Mouse (Mus musculus) spleen, adult 12 weeks (tissue): Measurements from ENCODE around the gene Dhdh.

Experiments
- DNase-seq: peaks from one replicate; pipeline ENCODE4 v3.0.0; 2022; ENCODE audit warnings: low spot score

Gene Dhdh

DNA sequence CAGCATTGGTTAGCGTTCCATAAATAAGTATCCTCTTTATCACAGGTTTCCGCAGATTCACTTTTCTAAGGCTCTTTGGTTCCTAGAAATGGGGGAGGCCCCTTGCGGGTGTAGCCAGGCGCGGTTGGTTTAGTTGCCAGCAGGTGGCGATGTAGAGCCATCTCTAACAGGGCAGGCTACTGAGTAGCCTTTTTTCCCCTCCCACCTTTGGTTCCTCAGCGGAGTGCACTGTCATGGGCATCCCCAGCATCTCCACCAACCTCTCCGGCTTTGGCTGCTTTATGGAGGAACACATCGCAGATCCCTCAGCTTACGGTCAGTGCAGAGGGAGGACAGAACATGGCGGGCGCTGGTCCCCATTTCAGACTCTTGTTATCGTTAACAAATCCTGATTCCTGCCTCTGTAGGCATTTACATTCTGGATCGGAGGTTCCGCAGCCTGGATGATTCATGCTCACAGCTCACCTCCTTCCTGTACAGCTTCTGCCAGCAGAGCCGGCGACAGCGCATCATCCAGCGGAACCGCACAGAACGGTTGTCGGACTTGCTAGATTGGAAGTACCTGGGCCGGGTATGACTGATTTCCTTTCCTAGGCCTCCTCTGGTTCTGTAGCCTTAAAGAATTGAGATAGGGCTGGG lies 37.1 kb downstream of the Dhdh start:
- peak; percentile 74 for DNase-seq

DNA sequence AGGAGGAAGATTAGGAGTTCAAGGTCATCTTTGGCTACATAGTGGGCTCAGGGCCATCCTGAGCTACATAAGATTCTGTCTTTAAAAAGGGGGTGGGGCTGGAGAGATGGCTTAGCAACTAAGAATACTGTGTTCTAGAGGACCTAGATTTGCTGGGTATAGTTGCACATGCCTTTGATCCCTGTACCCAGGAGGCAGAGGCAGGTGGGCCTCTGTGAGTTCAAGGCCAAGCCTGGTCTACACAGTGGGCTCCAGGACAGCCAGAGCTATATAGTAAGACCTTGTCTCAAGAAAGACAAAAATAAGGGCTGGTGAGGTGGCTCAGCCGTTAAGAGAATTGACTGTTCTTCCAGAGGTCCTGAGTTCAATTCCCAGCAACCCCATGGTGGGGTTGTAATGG lies 38.6 kb downstream of the Dhdh start:
- DNase-seq, result no peak

DNA sequence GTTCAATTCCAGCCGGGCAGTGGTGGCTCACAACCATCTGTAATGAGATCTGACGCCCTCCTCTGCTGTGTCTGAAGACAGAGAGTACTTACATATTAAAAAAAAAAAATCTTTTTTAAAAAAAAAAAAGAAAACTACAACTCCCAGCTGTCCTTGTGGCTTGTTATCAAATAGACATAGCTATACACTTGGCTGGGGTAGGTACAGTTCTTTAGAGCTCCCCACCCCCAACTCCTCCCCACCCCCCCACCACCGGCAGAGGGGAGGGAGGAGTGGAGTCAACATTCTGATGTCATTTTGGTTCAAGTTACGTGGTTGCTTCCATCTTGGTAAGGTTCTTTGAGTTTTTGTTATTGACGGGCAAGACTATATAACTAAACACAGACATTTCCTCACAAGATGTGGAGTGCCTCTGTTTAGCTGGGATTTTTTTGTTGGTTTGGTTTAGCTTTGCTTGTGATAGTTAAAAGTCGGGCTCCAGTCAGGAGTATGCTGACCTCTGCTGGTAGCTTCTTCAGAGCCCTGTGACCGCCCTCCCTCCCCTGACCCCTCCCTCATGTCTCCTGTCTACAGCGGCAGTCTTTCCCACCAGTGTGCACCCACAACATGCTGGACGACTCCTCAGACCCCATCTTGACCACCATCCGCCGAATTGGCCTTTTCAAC lies 41.1 kb downstream of the Dhdh start:
- no peak for DNase-seq

GRCm38 (mm10) chr7:45446589-45446988 lies 42.0 kb downstream of the Dhdh start:
- no peak for DNase-seq

DNA sequence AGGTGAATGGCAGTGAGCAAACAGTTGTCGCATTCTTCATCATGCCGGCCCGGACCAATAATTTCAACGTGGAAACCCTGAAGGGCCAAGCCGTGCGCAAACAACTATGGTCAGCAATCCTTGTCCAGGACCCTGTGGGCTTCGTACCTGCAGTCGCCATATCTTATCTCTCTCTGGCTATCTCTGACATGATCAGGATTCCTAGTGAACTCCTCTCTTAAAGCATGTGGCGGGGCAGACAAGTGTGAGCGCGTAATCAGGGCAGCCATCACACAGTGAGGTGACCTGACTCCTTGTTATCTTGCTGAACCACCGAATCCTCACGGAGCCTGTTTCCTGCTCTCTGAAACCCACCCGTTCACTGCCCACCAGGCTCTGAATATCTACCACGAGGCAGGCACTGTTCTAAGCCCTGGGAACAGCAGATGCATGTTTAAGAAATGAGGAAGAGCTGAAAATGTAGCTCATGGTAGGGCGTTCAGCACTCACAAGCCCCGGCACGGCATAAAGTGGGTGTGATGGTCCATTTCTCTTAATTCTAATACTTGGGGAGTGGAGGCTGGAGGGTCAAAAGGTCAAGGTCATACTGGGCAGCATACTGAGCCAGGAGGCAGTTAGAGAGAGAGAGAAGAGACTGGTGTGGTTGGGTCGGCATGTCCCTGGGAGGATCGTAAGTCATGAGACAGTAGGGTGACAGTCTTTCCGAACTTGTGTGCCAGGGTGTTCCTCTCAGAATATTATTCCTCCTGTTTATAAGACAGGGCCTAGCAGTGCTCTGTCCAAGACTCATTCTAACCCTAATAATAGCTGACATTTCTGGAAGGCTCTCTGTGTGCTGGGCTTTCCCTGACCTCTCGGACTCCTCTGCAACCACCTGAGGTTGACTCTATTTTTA lies 44.8 kb downstream of the Dhdh start:
- DNase-seq, result no peak

DNA sequence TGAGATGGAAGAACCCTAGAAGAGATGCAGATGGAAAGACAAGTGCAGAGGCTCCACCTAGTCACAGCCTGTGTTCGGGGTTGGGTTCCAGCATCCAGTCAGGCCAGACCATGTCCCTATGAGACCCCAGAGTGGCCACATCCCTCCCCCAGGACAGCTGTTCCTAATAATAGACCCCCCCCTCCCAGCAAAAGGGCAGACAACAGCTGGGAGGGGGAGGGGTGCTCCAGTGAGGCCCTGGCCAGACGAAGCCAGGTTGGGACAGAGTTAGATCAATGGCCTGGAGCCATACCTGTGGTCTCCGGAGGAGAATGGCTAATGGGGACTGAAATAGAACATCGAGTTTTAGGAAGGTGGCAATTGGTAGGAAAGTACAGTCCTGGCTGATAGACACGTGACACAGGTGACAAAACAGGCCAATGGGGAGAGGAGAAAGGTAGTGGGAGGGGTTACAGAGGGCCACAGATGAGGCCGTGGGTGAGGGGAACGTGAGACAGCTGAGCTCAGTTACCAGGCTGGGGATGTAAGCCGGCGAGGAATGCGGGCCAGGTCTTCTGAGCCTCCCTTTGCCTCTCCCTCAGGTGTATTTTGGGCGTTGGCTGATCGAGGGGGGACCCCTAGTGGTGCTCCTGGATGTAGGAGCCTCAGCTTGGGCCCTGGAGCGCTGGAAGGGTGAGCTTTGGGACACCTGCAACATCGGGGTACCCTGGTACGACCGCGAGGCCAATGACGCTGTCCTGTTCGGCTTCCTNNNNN lies 50.9 kb downstream of the Dhdh start, which contains the start of gene Ruvbl2:
Ruvbl2 (minus strand) TSS at position 576 of the 756 bp plus-strand sequence.
- no peak for DNase-seq

DNA sequence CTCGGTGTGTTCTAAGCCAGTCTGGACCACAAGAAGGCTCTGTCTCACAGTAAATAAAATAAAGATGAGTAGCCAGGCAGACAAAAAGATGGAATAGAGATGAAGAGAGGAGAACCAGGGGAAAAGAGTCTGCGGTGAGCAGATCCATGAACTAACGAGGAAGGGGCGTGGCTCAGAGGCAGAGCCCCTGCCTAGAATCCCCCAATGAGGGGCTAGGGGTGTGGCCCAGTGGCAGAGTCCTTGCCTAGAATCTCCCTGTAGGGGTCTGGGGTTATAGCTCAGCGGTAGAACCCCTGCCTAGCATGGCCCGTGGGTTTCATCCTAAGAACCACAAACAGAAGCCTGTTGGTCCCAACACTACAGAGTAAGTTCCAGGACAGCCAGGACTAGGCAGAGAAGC lies 51.6 kb downstream of the Dhdh start:
- DNase-seq, result no peak

DNA sequence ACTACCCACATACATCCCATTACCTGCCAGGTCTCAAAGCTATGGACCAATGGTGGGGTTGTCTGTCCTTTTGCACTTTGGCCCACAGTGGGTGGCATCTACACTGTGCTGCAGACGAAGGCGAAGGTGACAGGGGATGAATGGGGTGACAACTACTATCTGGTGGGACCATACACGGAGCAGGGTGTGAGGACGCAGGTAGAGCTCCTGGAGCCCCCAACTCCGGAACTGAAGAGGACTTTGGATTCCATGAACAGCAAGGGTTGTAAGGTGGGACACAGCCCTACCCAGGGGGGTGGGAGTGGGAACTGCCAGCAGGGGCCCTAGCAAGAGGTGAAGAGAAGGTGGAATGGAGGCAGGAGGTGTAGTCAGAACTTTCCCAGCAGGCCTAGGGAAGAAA lies 52.2 kb downstream of the Dhdh start:
- no peak for DNase-seq

GRCm38 (mm10) chr7:45435038-45435437 lies 53.6 kb downstream of the Dhdh start:
- no peak for DNase-seq

DNA sequence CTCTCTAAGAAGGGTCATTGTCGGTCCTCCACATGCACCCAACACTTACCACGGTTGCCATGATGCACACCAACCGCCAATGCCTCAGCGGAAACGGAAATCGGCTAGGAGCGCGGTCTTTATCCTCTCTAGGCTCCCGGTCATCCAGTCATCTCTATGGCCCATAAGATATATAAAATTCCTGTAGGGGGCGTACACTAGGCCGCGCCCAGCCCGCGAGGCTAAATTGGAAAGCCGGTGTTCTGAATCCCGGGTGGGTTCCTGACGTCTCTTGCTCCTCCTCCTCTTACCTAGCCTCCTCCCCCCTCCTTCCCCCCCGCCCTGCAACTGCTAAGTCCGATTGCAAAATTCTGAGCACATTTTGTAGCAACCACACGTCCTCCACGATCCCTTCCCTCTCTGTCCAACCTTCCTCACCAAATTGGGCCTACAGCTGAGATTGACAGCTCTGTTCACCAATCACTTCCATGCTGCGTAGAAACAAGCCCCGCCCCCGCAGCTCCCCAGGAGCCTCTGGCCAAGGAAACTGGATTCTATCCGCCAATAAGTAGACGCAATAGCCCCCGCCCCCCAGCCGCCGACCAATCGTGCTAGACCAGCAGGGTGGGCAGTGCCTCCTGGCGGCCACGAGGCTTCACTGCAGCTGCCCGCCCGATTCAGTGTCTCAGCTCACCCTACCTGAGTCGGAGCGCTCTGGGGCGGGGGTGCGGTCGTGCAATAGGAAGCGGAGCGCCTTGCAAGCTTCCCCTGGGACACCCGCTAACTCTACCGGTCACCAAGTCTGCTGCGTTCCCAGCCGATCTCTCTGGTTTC lies 54.2 kb downstream of the Dhdh start, which contains the start of gene Gys1:
Gys1 (plus strand) TSS at position 642 of the 813 bp plus-strand sequence.
- DNase-seq, result peak; percentile 98

- no peak for DNase-seq
Observed at GRCm38 (mm10) chr7:45433835-45434202, 54.8 kb downstream of the Dhdh start.

- DNase-seq, result no peak
Observed at GRCm38 (mm10) chr7:45426556-45426955, 62.0 kb downstream of the Dhdh start.

DNA sequence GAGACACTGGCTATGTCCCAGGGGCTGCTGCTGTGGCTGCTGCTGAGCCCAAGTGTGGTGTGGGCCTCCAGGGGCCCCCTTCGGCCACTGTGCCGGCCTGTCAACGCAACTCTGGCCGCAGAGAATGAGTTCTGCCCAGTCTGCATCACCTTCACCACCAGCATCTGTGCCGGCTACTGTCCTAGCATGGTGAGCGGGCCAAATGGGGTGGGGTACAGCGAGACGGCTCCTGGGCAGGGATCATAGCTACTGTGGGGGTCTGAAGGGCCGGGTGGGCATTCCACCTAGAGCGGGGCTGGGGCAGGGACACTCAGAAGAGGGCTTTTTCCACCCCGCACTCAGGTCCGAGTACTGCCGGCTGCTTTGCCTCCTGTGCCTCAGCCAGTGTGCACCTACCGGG lies 67.4 kb downstream of the Dhdh start:
- DNase-seq, result no peak
